Mouse (Mus musculus) liver (tissue): ENCODE measurements around the gene Gtf2h4.

Experiments used
- DNase-seq: peaks from one replicate; pipeline ENCODE4 v3.0.0-alpha.2; 2020; ENCODE audit warnings: mixed read lengths

The Gtf2h4 gene

GRCm38 (mm10) chr17:35635699-35636111, 37.8 kb downstream of the Gtf2h4 start:
- peak; percentile 50 for DNase-seq

- DNase-seq, result no peak
Observed at GRCm38 (mm10) chr17:35635202-35635601, 38.3 kb downstream of the Gtf2h4 start.

DNA sequence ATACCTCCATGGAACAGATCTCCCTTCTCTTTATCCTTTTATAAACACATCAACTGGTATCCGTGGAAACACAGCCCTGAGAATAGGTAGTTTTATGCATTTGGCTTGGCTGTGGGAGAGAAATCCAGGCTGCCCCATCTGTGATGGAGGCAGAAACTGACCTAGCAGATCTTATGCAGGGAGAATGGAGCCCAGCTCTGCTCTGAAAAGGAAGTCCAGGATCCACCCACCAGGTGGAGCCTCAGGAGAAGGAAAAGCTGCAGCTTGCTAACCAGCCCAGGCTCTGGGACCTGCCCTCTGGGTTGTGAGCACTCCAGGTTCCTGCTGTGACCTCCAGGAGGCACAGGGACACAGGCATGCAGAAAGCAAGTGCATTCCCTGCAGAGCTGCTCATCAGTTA, 39.5 kb downstream of the Gtf2h4 start:
- peak; percentile 11 for DNase-seq

GRCm38 (mm10) chr17:35626537-35626936, 47.0 kb downstream of the Gtf2h4 start, which contains the start of gene Gm9573:
TSS of gene Gm9573 (minus strand) at chr17:35626637.
- no peak for DNase-seq
